Mouse (Mus musculus) kidney, postnatal 25 days (tissue): ENCODE results near the gene Mfn1.
A peak's percentile ranks its signal among the peaks of the same experiment; 100 is the strongest.

ENCODE experiments used
- DNase-seq, 2 experiments: peaks; one replicate each; pipeline ENCODE4 v3.0.0; 2021; ENCODE audit warnings: mixed read lengths in 2 of 2

The Mfn1 gene

GRCm38 (mm10) chr3:32510375-32511190 is 18.7 kb upstream of the Mfn1 start:
- peak; percentile 97 to 98 for DNase-seq

GRCm38 (mm10) chr3:32511191-32511550 is 18.1 kb upstream of the Mfn1 start:
- DNase-seq, result no peak

- DNase-seq, result no peak
Measured at GRCm38 (mm10) chr3:32512686-32513284, 16.5 kb upstream of the Mfn1 start.

- no peak for DNase-seq
Measured at GRCm38 (mm10) chr3:32513528-32513927, 15.7 kb upstream of the Mfn1 start.

GRCm38 (mm10) chr3:32527181-32527580 is 2.1 kb upstream of the Mfn1 start:
- no peak for DNase-seq

- no peak for DNase-seq
Measured at GRCm38 (mm10) chr3:32530041-32530440, 776 bp downstream of the Mfn1 start.

- DNase-seq, result no peak
Measured at GRCm38 (mm10) chr3:32535692-32536091, 6.4 kb downstream of the Mfn1 start.

GRCm38 (mm10) chr3:32537556-32537955 is 8.3 kb downstream of the Mfn1 start:
- peak; percentile 89 for DNase-seq

- no peak for DNase-seq
Measured at GRCm38 (mm10) chr3:32538091-32538490, 8.8 kb downstream of the Mfn1 start.

- peak in 1 of 2 experiments; percentile 53 for DNase-seq
Measured at GRCm38 (mm10) chr3:32553061-32553460, 23.8 kb downstream of the Mfn1 start.

- DNase-seq, result peak; percentile 21 to 58
Measured at GRCm38 (mm10) chr3:32563401-32563800, 34.1 kb downstream of the Mfn1 start.

- no peak for DNase-seq
Measured at GRCm38 (mm10) chr3:32573086-32573485, 43.8 kb downstream of the Mfn1 start.

GRCm38 (mm10) chr3:32573881-32574280 is 44.6 kb downstream of the Mfn1 start:
- DNase-seq, result peak; percentile 39 to 76

GRCm38 (mm10) chr3:32575151-32575550 is 45.9 kb downstream of the Mfn1 start:
- DNase-seq, result peak; percentile 77 to 93

GRCm38 (mm10) chr3:32578772-32579171 is 49.5 kb downstream of the Mfn1 start:
- DNase-seq, result no peak

GRCm38 (mm10) chr3:32580738-32581137 is 51.5 kb downstream of the Mfn1 start:
- DNase-seq, result no peak

GRCm38 (mm10) chr3:32581911-32582310 is 52.6 kb downstream of the Mfn1 start:
- no peak for DNase-seq

- DNase-seq, result no peak
Measured at GRCm38 (mm10) chr3:32583489-32583888, 54.2 kb downstream of the Mfn1 start.

GRCm38 (mm10) chr3:32586274-32586673 is 57.0 kb downstream of the Mfn1 start:
- DNase-seq, result no peak

GRCm38 (mm10) chr3:32595080-32595479 is 65.8 kb downstream of the Mfn1 start:
- DNase-seq, result no peak

GRCm38 (mm10) chr3:32599328-32599727 is 70.1 kb downstream of the Mfn1 start:
- no peak for DNase-seq

- DNase-seq, result no peak
Measured at GRCm38 (mm10) chr3:32601055-32601454, 71.8 kb downstream of the Mfn1 start.

- no peak for DNase-seq
Measured at GRCm38 (mm10) chr3:32609233-32609632, 80.0 kb downstream of the Mfn1 start.

GRCm38 (mm10) chr3:32610560-32610959 is 81.3 kb downstream of the Mfn1 start:
- DNase-seq, result peak; percentile 67 to 76
